Mouse (Mus musculus) myocyte (in vitro differentiated cells): ENCODE measurements around the gene Gm37240. TPM values are rescaled to one million over a fixed set of nuclear protein-coding genes. Genes with fewer than 3 reads are reported as not detected.

Source experiments
- H3K27me3 ChIP-seq: one replicate; pipeline ENCODE4 v1.6.1; 2011; ENCODE audit not compliant: control insufficient read depth, insufficient read depth, insufficient read length
- H3K36me3 ChIP-seq: one replicate; pipeline ENCODE4 v1.6.1; 2011; ENCODE audit not compliant: control insufficient read depth, insufficient read depth
- H3K4me2 ChIP-seq: one replicate; pipeline ENCODE4 v1.6.1; 2011; ENCODE audit warnings: low read depth, control low read depth
- H3K4me3 ChIP-seq: one replicate; pipeline ENCODE4 v1.5.1; 2011; ENCODE audit warnings: mild to moderate bottlenecking, control low read depth, moderate library complexity
- H3K79me2 ChIP-seq: one replicate; pipeline ENCODE4 v1.6.1; 2011; ENCODE audit not compliant: control insufficient read depth, insufficient read depth
- H3ac ChIP-seq: one replicate; pipeline ENCODE4 v1.6.1; 2011; ENCODE audit not compliant: control insufficient read depth, insufficient read length
- CEBPB ChIP-seq: IDR thresholded peaks from 2 replicates; pipeline ENCODE4 v1.6.1; 2011; ENCODE audit warnings: mild to moderate bottlenecking, moderate library complexity; ENCODE audit not compliant: poor library complexity, insufficient read depth, severe bottlenecking
- E2F4 ChIP-seq: IDR thresholded peaks from one replicate; pipeline ENCODE4 v1.6.1; 2011; ENCODE audit warnings: mild to moderate bottlenecking, control low read depth, moderate library complexity; ENCODE audit not compliant: insufficient read depth
- MAX ChIP-seq: IDR thresholded peaks from one replicate; pipeline ENCODE4 v1.6.1; 2011; ENCODE audit warnings: low read depth, mild to moderate bottlenecking, control low read depth
- MYOD1 ChIP-seq, 3 experiments: IDR thresholded peaks; one replicate each; pipeline ENCODE4 v1.6.1; 2011; ENCODE audit warnings: control low read depth in 2 of 3, low read depth in 2 of 3, mild to moderate bottlenecking in 2 of 3, moderate library complexity in 1 of 3; ENCODE audit not compliant: insufficient read length in 2 of 3, control insufficient read depth in 1 of 3
- MYOG ChIP-seq, 3 experiments: IDR thresholded peaks; one replicate each; pipeline ENCODE4 v1.6.1; 2011; ENCODE audit warnings: control low read depth in 2 of 3, low read depth in 2 of 3, mild to moderate bottlenecking in 2 of 3; ENCODE audit not compliant: insufficient read length in 2 of 3, control insufficient read depth in 1 of 3, insufficient read depth in 1 of 3
- POLR2A ChIP-seq: IDR thresholded peaks from one replicate; pipeline ENCODE4 v1.6.1; 2011; ENCODE audit warnings: low read depth, mild to moderate bottlenecking, control low read depth, moderate library complexity; ENCODE audit not compliant: insufficient read length
- POLR2AphosphoS2 ChIP-seq: IDR thresholded peaks from one replicate; pipeline ENCODE4 v1.6.1; 2011; ENCODE audit warnings: low read depth, control low read depth; ENCODE audit not compliant: insufficient read length
- REST ChIP-seq: IDR thresholded peaks from one replicate; pipeline ENCODE4 v1.6.1; 2011; ENCODE audit warnings: mild to moderate bottlenecking, control low read depth, moderate library complexity; ENCODE audit not compliant: insufficient read depth, insufficient read length
- SRF ChIP-seq: IDR thresholded peaks from one replicate; pipeline ENCODE4 v1.6.1; 2011; ENCODE audit warnings: low read depth; ENCODE audit not compliant: control insufficient read depth, insufficient read length
- TCF12 ChIP-seq: IDR thresholded peaks from one replicate; pipeline ENCODE4 v1.6.1; 2011; ENCODE audit warnings: mild to moderate bottlenecking, control low read depth; ENCODE audit not compliant: poor library complexity, insufficient read depth, severe bottlenecking
- TCF3 ChIP-seq: IDR thresholded peaks from one replicate; pipeline ENCODE4 v1.6.1; 2011; ENCODE audit warnings: low read depth, control low read depth; ENCODE audit not compliant: insufficient read length
- USF1 ChIP-seq: IDR thresholded peaks from one replicate; pipeline ENCODE4 v1.6.1; 2011; ENCODE audit warnings: low read depth, mild to moderate bottlenecking, control low read depth, moderate library complexity
- polyA plus RNA-seq: library from polyadenylated mRNA; unstranded; fragments of >200 nt; fragmentation: generic; extraction: Trizol; gene quantifications from one replicate; pipeline ENCODE4 v1.2.1, GENCODE M21; 2012; ENCODE audit warnings: missing spikeins

Gene Gm37240
- polyA plus RNA-seq, 1 experiment, result 8.7 TPM

DNA sequence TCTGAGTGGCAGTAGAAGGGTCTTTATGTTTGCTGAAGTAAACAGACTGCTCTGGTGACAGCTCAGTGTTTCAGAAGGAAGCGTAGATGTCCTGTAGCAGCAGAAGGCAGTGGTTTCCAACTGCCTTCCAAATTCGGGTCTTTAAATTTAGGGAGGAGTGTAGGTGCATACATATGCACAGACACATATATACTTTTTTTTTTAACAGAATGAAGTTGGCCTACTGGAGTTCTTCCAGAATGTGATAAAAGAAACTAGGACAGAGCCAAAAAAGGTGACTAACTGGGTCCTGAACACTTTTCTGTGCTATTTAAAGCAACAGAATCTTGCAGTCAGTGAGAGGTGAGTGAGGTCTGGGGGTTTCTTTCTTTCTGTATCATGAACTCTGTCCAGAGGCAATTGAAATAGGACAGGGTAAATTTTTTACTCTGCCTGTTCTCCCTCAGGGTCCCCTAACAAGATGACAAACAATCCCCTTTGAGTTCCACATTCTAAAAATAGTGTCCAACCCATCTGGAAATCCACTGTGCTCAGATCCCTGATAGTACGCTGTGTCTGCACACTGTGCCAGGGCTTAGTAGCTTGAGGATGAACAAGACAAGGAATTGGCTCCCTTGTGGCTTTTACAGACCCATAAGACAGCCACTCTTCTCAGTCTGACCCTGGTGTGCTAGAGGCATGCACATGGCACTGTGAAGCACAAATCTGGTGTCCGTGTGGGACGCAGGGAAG lies 250.4 kb downstream of the Gm37240 start:
- Histone ChIP-seq H3ac (no peak overlapping the region), H3K4me2 (no peak overlapping the region), H3K36me3 (no peaks in the 10 kb centered on the region), H3K27me3 (no peaks in the 10 kb centered on the region), H3K79me2 (no peaks in the 10 kb centered on the region), H3K4me3 (no peak overlapping the region)
- TF ChIP-seq E2F4, result no peak
- TF ChIP-seq REST, result no peak
- no peak for TF ChIP-seq POLR2AphosphoS2
- no peak for TF ChIP-seq POLR2A
- TF ChIP-seq CEBPB, result no peak
- no peak for TF ChIP-seq TCF12
- no peak for TF ChIP-seq MAX
- TF ChIP-seq TCF3, result no peak
- TF ChIP-seq USF1, result no peak
- TF ChIP-seq SRF, result no peak
- TF ChIP-seq MYOG (IDR thresholded peaks at IDR 0.05; ENCODE audit: control insufficient read depth in 1 of 3, insufficient read depth in 1 of 3, insufficient read length in 2 of 3, low read depth in 2 of 3), result no peak
- no peak for TF ChIP-seq MYOD1 (IDR thresholded peaks at IDR 0.05; ENCODE audit: control insufficient read depth in 1 of 3, insufficient read length in 2 of 3, low read depth in 2 of 3)

- Histone ChIP-seq H3K79me2 (no peaks in the 10 kb centered on the region), H3K4me3 (no peak overlapping the region), H3K27me3 (no peaks in the 10 kb centered on the region), H3K4me2 (no peak overlapping the region), H3K36me3 (no peaks in the 10 kb centered on the region), H3ac (no peak overlapping the region)
- TF ChIP-seq MYOD1 (IDR thresholded peaks at IDR 0.05; ENCODE audit: control insufficient read depth in 1 of 3, insufficient read length in 2 of 3, low read depth in 2 of 3) (no peak), E2F4 (no peak)
These were observed 251.7 kb downstream of the Gm37240 start for GRCm38 (mm10) chr3:85635591-85635990.

DNA sequence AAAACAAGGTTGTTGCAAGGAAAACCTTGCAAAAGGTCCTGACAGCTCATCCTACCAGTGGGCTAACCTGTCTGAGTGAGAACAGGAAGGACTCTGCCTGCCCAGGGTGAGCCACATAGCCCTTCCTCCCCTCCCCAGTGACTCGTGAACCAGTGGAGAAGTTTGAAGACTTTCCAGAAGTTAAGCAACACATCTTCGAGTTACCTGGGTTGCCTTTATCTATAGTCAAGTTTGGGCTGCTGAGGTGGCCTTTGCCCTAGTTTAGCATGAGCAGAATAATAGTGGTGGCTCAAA lies 252.2 kb downstream of the Gm37240 start:
- H3K4me3 ChIP-seq, result no peak overlapping the region
- no peaks in the 10 kb centered on the region for H3K79me2 ChIP-seq
- H3K27me3 ChIP-seq, result no peaks in the 10 kb centered on the region
- TF ChIP-seq MYOG (IDR thresholded peaks at IDR 0.05; ENCODE audit: control insufficient read depth in 1 of 3, insufficient read depth in 1 of 3, insufficient read length in 2 of 3, low read depth in 2 of 3), result no peak
- TF ChIP-seq SRF, result no peak
- no peak for TF ChIP-seq TCF3
- TF ChIP-seq USF1, result no peak
- TF ChIP-seq REST, result no peak
- no peak for TF ChIP-seq POLR2AphosphoS2
- TF ChIP-seq MYOD1 (IDR thresholded peaks at IDR 0.05; ENCODE audit: control insufficient read depth in 1 of 3, insufficient read length in 2 of 3, low read depth in 2 of 3), result no peak
- no peak for TF ChIP-seq POLR2A
- no peak for TF ChIP-seq CEBPB
- no peak for TF ChIP-seq MAX
- no peaks in the 10 kb centered on the region for H3K36me3 ChIP-seq
- H3ac ChIP-seq, result no peak overlapping the region
- no peak overlapping the region for H3K4me2 ChIP-seq

DNA sequence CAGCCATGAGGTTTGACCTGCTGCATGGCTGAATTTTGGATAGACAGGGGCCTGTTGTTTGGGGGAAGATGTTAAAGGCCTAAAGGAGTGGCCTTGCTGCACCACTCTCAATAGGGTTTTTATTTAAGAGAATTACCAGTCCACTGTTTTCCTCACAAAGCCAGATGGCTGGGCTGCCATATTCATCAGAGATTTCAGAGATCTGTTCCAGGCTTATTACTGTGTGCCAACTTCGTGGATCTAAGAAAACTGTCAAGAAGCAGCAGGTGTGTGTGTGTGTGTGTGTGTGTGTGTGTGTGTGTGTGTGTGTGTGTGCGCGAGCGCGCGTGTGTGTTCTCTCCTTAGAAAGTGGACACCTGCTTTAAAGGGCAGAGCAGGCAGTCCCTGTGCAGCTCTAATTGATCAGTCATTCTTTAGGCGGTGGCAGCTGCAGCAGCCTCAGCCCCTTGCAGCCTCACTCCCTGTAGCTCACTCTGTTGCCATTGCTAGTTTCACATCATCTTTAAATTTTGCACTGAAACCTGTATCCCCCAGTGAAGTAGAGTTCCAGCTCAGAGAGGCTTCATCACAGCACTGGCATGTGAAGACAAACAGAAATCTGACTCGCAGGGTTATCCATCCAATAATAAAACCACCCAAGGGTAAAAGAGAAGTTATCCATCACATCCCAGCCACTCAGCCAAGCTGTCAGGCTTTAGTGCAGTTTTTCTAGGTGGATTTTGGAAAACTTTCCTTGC lies 252.8 kb downstream of the Gm37240 start:
- no peaks in the 10 kb centered on the region for H3K27me3 ChIP-seq
- TF ChIP-seq E2F4 (no peak), TCF12 (no peak), MYOG (IDR thresholded peaks at IDR 0.05; ENCODE audit: control insufficient read depth in 1 of 3, insufficient read depth in 1 of 3, insufficient read length in 2 of 3, low read depth in 2 of 3) (peak in 1 of 3 experiments; percentile 26), MYOD1 (IDR thresholded peaks at IDR 0.05; ENCODE audit: control insufficient read depth in 1 of 3, insufficient read length in 2 of 3, low read depth in 2 of 3) (peak in 2 of 3 experiments; percentile 4 to 54), CEBPB (no peak)
- no peak overlapping the region for H3K4me2 ChIP-seq
- no peaks in the 10 kb centered on the region for H3K79me2 ChIP-seq
- no peak overlapping the region for H3K4me3 ChIP-seq
- H3K36me3 ChIP-seq, result no peaks in the 10 kb centered on the region
- no peak overlapping the region for H3ac ChIP-seq

- H3K79me2 ChIP-seq, result no peaks in the 10 kb centered on the region
- TF ChIP-seq MYOG (IDR thresholded peaks at IDR 0.05; ENCODE audit: control insufficient read depth in 1 of 3, insufficient read depth in 1 of 3, insufficient read length in 2 of 3, low read depth in 2 of 3), result peak in 2 of 3 experiments; percentile 70 to 81
- TF ChIP-seq SRF, result no peak
- no peak for TF ChIP-seq POLR2AphosphoS2
- no peak for TF ChIP-seq USF1
- TF ChIP-seq MYOD1 (IDR thresholded peaks at IDR 0.05; ENCODE audit: control insufficient read depth in 1 of 3, insufficient read length in 2 of 3, low read depth in 2 of 3), result peak; percentile 3 to 78 (median 35)
- TF ChIP-seq CEBPB, result no peak
- peak; percentile 42 for TF ChIP-seq TCF12
- H3K4me3 ChIP-seq, result no peak overlapping the region
- no peaks in the 10 kb centered on the region for H3K36me3 ChIP-seq
- no peak overlapping the region for H3K4me2 ChIP-seq
- no peaks in the 10 kb centered on the region for H3K27me3 ChIP-seq
- no peak overlapping the region for H3ac ChIP-seq
These were observed 253.6 kb downstream of the Gm37240 start for GRCm38 (mm10) chr3:85633733-85634132.
